ENCODE assay signal across 10 mouse cellular contexts in the genomic region with DNA sequence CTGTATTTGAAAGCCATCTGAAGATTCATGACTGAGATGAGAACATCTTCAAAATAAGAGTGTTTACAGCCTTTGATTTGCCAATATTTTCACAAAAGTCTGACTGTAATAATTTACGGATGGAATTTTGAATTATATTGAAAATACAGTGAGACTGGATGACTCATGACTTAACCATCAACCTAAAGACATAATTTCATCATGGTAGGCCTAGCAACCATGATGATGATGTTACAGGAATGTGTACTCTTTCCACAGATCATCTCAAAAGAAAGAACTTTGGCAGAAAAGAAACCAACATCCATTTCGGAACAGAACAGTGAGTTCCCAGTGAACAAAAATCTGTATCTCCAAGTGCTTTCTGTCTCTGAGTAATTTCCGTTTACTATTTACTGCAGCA.
"Had no signal": no experiment of that assay in that cellular context is flagged by ENCODE, and none has a peak within 500 bp of the region (broad histone marks: within the 10 kb centered on the region; RNA-seq: fewer than 3 reads in every experiment).

No protein-coding gene starts in this region.

- ATAC-seq: midbrain, embryonic 16.5 days had no signal

- DNase-seq: lung, adult 18-20 months; lung, embryonic 14.5 days; lung, postnatal 10 days; lung, postnatal 4 days; midbrain, embryonic 14.5 days; right cerebral cortex, postnatal 14 days; thymus, adult 18-20 months; thymus, postnatal 14 days; thymus, postnatal 36 days had no signal
